Mouse (Mus musculus) embryo, embryonic 9.5 days (tissue): ENCODE measurements around the gene Rad51b.
A peak's percentile ranks its signal among the peaks of the same experiment; 100 is the strongest.

Experiments used
- DNase-seq: peaks from one replicate; pipeline ENCODE4 v3.0.0-alpha.2; 2017; ENCODE audit errors: extremely low spot score

Rad51b gene

GRCm38 (mm10) chr12:79531809-79532798 lies 235.0 kb downstream of the Rad51b start:
- peak; percentile 19 for DNase-seq

GRCm38 (mm10) chr12:79534778-79535177 lies 237.7 kb downstream of the Rad51b start:
- peak; percentile 30 for DNase-seq

- DNase-seq = peak; percentile 32
Observed at GRCm38 (mm10) chr12:79535532-79536437, 238.7 kb downstream of the Rad51b start.

GRCm38 (mm10) chr12:79540176-79540575 lies 243.1 kb downstream of the Rad51b start:
- no peak for DNase-seq

- no peak for DNase-seq
Observed at GRCm38 (mm10) chr12:79541581-79541980, 244.5 kb downstream of the Rad51b start.

- no peak for DNase-seq
Observed at GRCm38 (mm10) chr12:79545063-79545462, 248.0 kb downstream of the Rad51b start.

GRCm38 (mm10) chr12:79547556-79547955 lies 250.5 kb downstream of the Rad51b start:
- no peak for DNase-seq

- DNase-seq = no peak
Observed at GRCm38 (mm10) chr12:79548607-79549330, 251.7 kb downstream of the Rad51b start.

GRCm38 (mm10) chr12:79550049-79550682 lies 253.1 kb downstream of the Rad51b start:
- DNase-seq = no peak

GRCm38 (mm10) chr12:79551274-79551673 lies 254.2 kb downstream of the Rad51b start:
- DNase-seq = no peak

GRCm38 (mm10) chr12:79553056-79553455 lies 256.0 kb downstream of the Rad51b start:
- no peak for DNase-seq

- no peak for DNase-seq
Observed at GRCm38 (mm10) chr12:79557904-79558303, 260.8 kb downstream of the Rad51b start.

GRCm38 (mm10) chr12:79558711-79559110 lies 261.6 kb downstream of the Rad51b start:
- no peak for DNase-seq

GRCm38 (mm10) chr12:79559410-79560015 lies 262.4 kb downstream of the Rad51b start:
- no peak for DNase-seq

- DNase-seq = no peak
Observed at GRCm38 (mm10) chr12:79560084-79560699, 263.1 kb downstream of the Rad51b start.

- no peak for DNase-seq
Observed at GRCm38 (mm10) chr12:79560893-79561292, 263.8 kb downstream of the Rad51b start.

GRCm38 (mm10) chr12:79574159-79575040 lies 277.3 kb downstream of the Rad51b start:
- DNase-seq = no peak

GRCm38 (mm10) chr12:79575041-79575541 lies 278.0 kb downstream of the Rad51b start:
- DNase-seq = no peak

- no peak for DNase-seq
Observed at GRCm38 (mm10) chr12:79577525-79577924, 280.4 kb downstream of the Rad51b start.
